Mouse (Mus musculus): ENCODE data around the gene Fam32a.

GRCm38 (mm10) chr8:72220758-72221157 lies 1.2 kb downstream of the Fam32a start:
- TF ChIP-seq CTCF (conservative IDR thresholded peaks at IDR 0.05; ENCODE audit: insufficient read depth, insufficient read length, low read depth, low read length) (peak; percentile 27; the same call in 1 of the 2 replicates), POLR2A (IDR thresholded peaks at IDR 0.05; ENCODE audit: low read depth, low read length) (no peak)

Data from kidney, adult 2 months (tissue).